Mouse (Mus musculus) hindbrain, embryonic 11.5 days (tissue): ENCODE measurements around the gene Vkorc1l1. TPM values are rescaled to one million over a fixed set of nuclear protein-coding genes. Genes with fewer than 3 reads are reported as not detected.

Experiments
- ATAC-seq: fragments of 200-750 bp; cut with Nextera tagmentation; 2 replicates; pipeline ENCODE4 v1.8.0; 2017; ENCODE audit warnings: mild to moderate bottlenecking, moderate TSS enrichment, moderate library complexity; ENCODE audit not compliant: low FRiP score
- DNase-seq: peaks from one replicate; pipeline ENCODE4 v3.0.0-alpha.2; 2015; ENCODE audit warnings: low spot score
- H3K27ac ChIP-seq: fragments of 300-500 bp; sonication (generic); 2 replicates; pipeline ENCODE4 v1.5.1; 2014; ENCODE audit warnings: mild to moderate bottlenecking, low read depth, low read length
- H3K27me3 ChIP-seq: fragments of 300-500 bp; sonication (generic); 2 replicates; pipeline ENCODE4 v1.6.1; 2014; ENCODE audit warnings: mild to moderate bottlenecking, low read length, moderate library complexity, mixed read lengths; ENCODE audit not compliant: control insufficient read depth, insufficient read depth
- H3K36me3 ChIP-seq: fragments of 300-500 bp; sonication (generic); 2 replicates; pipeline ENCODE4 v1.6.1; 2014; ENCODE audit warnings: mild to moderate bottlenecking, low read length, moderate library complexity, mixed read lengths; ENCODE audit not compliant: control insufficient read depth, insufficient read depth
- H3K4me1 ChIP-seq: fragments of 300-500 bp; sonication (generic); replicated peaks from 2 replicates; pipeline ENCODE4 v1.6.1; 2014; ENCODE audit warnings: low read length, mixed read lengths; ENCODE audit not compliant: control insufficient read depth, insufficient read depth
- H3K4me2 ChIP-seq: fragments of 300-500 bp; sonication (generic); replicated peaks from 2 replicates; pipeline ENCODE4 v1.6.1; 2014; ENCODE audit warnings: mild to moderate bottlenecking, low read depth, low read length
- H3K4me3 ChIP-seq: fragments of 300-500 bp; sonication (generic); 2 replicates; pipeline ENCODE4 v1.5.1; 2014; ENCODE audit warnings: low read depth, low read length
- H3K9ac ChIP-seq: fragments of 300-500 bp; sonication (generic); 2 replicates; pipeline ENCODE4 v1.6.1; 2014; ENCODE audit warnings: low read depth, low read length
- H3K9me3 ChIP-seq: fragments of 300-500 bp; sonication (generic); 2 replicates; pipeline ENCODE4 v1.6.1; 2016; ENCODE audit warnings: low read length; ENCODE audit not compliant: control insufficient read depth
- WGBS: fragments of 180-500 bp; shearing (Covaris S2); extraction: QIAGEN DNeasy Blood & Tissue Kit; methylation state at CpG from one replicate; pipeline ENCODE4 v1.1.7; 2014; 5-methylcytosine and 5-hydroxymethylcytosine counted together
- polyA plus RNA-seq: library from polyadenylated mRNA; unstranded; fragments of >200 nt; fragmentation: Nextera tagmentation; extraction: Ambion mirVana; gene quantifications from 2 replicates; pipeline ENCODE4 v1.2.1, GENCODE M21; 2014

The Vkorc1l1 gene
- polyA plus RNA-seq, 1 experiment from 2014 or later, result 28.5 TPM

- Histone ChIP-seq H3K36me3 (no peaks in the 10 kb centered on the region), H3K27ac (no peak overlapping the region), H3K27me3 (no peaks in the 10 kb centered on the region), H3K9ac (no peak overlapping the region), H3K4me3 (no peak overlapping the region), H3K4me2 (no peak overlapping the region), H3K4me1 (no peaks in the 10 kb centered on the region), H3K9me3 (no peaks in the 10 kb centered on the region)
- DNase-seq (no peak), ATAC-seq (no peak)
- WGBS, result 74% methylated on average over 3 of the region's 3 CpGs
Observed at GRCm38 (mm10) chr5:129980216-129980615, 38.4 kb downstream of the Vkorc1l1 start.

GRCm38 (mm10) chr5:129989376-129989775, 47.6 kb downstream of the Vkorc1l1 start:
- Histone ChIP-seq H3K27ac (no peak overlapping the region), H3K4me3 (no peak overlapping the region), H3K27me3 (no peaks in the 10 kb centered on the region), H3K4me1 (no peaks in the 10 kb centered on the region), H3K9ac (no peak overlapping the region), H3K4me2 (no peak overlapping the region), H3K36me3 (no peaks in the 10 kb centered on the region), H3K9me3 (no peaks in the 10 kb centered on the region)
- ATAC-seq (no peak), DNase-seq (no peak)
- 88% methylated on average over 13 of the region's 13 CpGs for WGBS

GRCm38 (mm10) chr5:129991898-129992297, 50.1 kb downstream of the Vkorc1l1 start:
- no peak overlapping the region for H3K27ac ChIP-seq
- no peak overlapping the region for H3K4me2 ChIP-seq
- no peaks in the 10 kb centered on the region for H3K4me1 ChIP-seq
- no peak overlapping the region for H3K4me3 ChIP-seq
- no peaks in the 10 kb centered on the region for H3K36me3 ChIP-seq
- H3K27me3 ChIP-seq, result no peaks in the 10 kb centered on the region
- DNase-seq (no peak), ATAC-seq (no peak)
- H3K9me3 ChIP-seq, result no peaks in the 10 kb centered on the region
- 91% methylated on average over 5 of the region's 5 CpGs for WGBS
- H3K9ac ChIP-seq, result no peak overlapping the region

- Histone ChIP-seq H3K36me3 (no peaks in the 10 kb centered on the region), H3K4me2 (no peak overlapping the region), H3K4me1 (no peaks in the 10 kb centered on the region), H3K27me3 (no peaks in the 10 kb centered on the region), H3K9me3 (no peaks in the 10 kb centered on the region), H3K9ac (no peak overlapping the region), H3K27ac (no peak overlapping the region), H3K4me3 (no peak overlapping the region)
- 91% methylated on average over 14 of the region's 14 CpGs for WGBS
- ATAC-seq, result no peak
- no peak for DNase-seq
Observed at GRCm38 (mm10) chr5:129993374-129993773, 51.6 kb downstream of the Vkorc1l1 start.

- 92% methylated on average over 7 of the region's 7 CpGs for WGBS
- no peaks in the 10 kb centered on the region for H3K4me1 ChIP-seq
- no peaks in the 10 kb centered on the region for H3K9me3 ChIP-seq
- no peaks in the 10 kb centered on the region for H3K36me3 ChIP-seq
- ATAC-seq (no peak), DNase-seq (no peak)
- no peak overlapping the region for H3K4me3 ChIP-seq
- H3K9ac ChIP-seq, result no peak overlapping the region
- H3K27ac ChIP-seq, result no peak overlapping the region
- H3K4me2 ChIP-seq, result no peak overlapping the region
- no peaks in the 10 kb centered on the region for H3K27me3 ChIP-seq
Observed at GRCm38 (mm10) chr5:129994989-129995388, 53.2 kb downstream of the Vkorc1l1 start.

GRCm38 (mm10) chr5:129997700-129998099, 55.9 kb downstream of the Vkorc1l1 start:
- H3K27me3 ChIP-seq, result no peaks in the 10 kb centered on the region
- H3K9ac ChIP-seq, result no peak overlapping the region
- H3K4me2 ChIP-seq, result no peak overlapping the region
- DNase-seq (no peak), ATAC-seq (no peak)
- 71% methylated on average over 19 of the region's 19 CpGs for whole genome bisulfite sequencing
- H3K27ac ChIP-seq, result no peak overlapping the region
- H3K9me3 ChIP-seq, result no peaks in the 10 kb centered on the region
- no peaks in the 10 kb centered on the region; the same call in 1 of the 2 replicates for H3K4me1 ChIP-seq
- no peak overlapping the region for H3K4me3 ChIP-seq
- no peaks in the 10 kb centered on the region for H3K36me3 ChIP-seq

GRCm38 (mm10) chr5:129999097-129999496, 57.3 kb downstream of the Vkorc1l1 start:
- no peak overlapping the region for H3K4me2 ChIP-seq
- ATAC-seq, result no peak
- peak; percentile 68 for DNase-seq
- no peaks in the 10 kb centered on the region for H3K27me3 ChIP-seq
- H3K4me3 ChIP-seq, result no peak overlapping the region
- no peak overlapping the region for H3K9ac ChIP-seq
- no peak overlapping the region for H3K27ac ChIP-seq
- no peaks in the 10 kb centered on the region for H3K36me3 ChIP-seq
- WGBS, result 40% methylated on average over 4 of the region's 4 CpGs
- no peaks in the 10 kb centered on the region; the same call in 1 of the 2 replicates for H3K4me1 ChIP-seq
- H3K9me3 ChIP-seq, result no peaks in the 10 kb centered on the region

GRCm38 (mm10) chr5:130000735-130001134, 59.0 kb downstream of the Vkorc1l1 start:
- H3K9me3 ChIP-seq, result no peaks in the 10 kb centered on the region
- H3K27ac ChIP-seq, result no peak overlapping the region

GRCm38 (mm10) chr5:130001356-130001987, 59.7 kb downstream of the Vkorc1l1 start:
- no peak for DNase-seq
- H3K9me3 ChIP-seq, result no peaks in the 10 kb centered on the region
- WGBS, result 73% methylated on average over 5 of the region's 5 CpGs
- no peaks in the 10 kb centered on the region for H3K36me3 ChIP-seq
- no peak for ATAC-seq
- H3K4me3 ChIP-seq, result no peak overlapping the region; the same call in 1 of the 2 replicates
- no peak overlapping the region for H3K9ac ChIP-seq
- no peak overlapping the region for H3K27ac ChIP-seq
- no peaks in the 10 kb centered on the region; the same call in 1 of the 2 replicates for H3K4me1 ChIP-seq
- H3K4me2 ChIP-seq, result no peak overlapping the region; the same call in 1 of the 2 replicates
- no peaks in the 10 kb centered on the region for H3K27me3 ChIP-seq

More at GRCm38 (mm10) chr5:130000735-130001134, 59.0 kb downstream of the Vkorc1l1 start:
- 92% methylated on average over 12 of the region's 12 CpGs for WGBS
- H3K4me3 ChIP-seq, result no peak overlapping the region
- no peaks in the 10 kb centered on the region for H3K36me3 ChIP-seq
- H3K9ac ChIP-seq, result no peak overlapping the region
- DNase-seq (no peak), ATAC-seq (no peak)
- H3K4me2 ChIP-seq, result no peak overlapping the region
- no peaks in the 10 kb centered on the region for H3K27me3 ChIP-seq
- H3K4me1 ChIP-seq, result no peaks in the 10 kb centered on the region; the same call in 1 of the 2 replicates
